Mouse (Mus musculus): ENCODE data around the gene Tom1l2.

The Tom1l2 gene

DNA sequence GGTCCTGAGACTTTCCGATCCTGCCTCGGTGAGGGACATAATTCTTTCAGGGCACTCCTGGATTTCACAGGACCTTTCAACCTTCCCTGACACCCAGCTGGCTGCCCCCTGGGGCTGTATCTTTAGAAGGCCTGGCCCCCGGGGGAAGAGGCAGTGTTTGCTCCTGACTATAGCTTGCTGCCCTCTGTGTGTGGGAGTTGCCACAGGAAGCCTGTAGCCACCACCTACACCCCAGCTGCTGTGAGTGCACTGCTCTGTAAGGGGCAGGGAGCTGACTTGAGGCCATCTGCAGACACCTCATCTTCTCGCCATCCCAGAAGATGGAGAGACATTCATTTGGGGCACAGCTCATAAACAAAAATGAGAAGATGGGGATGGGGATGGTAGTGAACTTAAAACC is 120.8 kb downstream of the Tom1l2 start:
- DNase-seq (ENCODE audit: low spot score) = no peak

DNA sequence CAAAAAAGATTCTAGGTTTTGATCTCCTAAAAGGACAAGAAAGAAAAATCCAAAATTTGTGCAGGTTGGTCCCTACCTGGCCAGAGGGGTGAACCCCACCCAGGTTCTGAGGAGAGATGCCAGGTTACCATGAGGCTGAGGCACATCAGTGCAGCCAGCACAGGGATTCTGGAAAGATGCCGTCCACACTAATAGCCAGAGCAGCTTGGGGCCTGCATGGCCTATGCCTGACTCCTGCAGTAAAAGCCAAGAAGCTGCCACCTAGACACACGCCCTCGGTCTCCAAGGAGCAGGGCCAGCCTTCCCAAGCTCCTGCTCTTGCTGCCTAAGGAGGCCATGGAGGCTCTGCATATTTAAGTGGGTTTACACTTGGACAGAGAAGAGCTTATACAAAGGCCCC is 121.4 kb downstream of the Tom1l2 start:
- DNase-seq (ENCODE audit: low spot score) = no peak

DNA sequence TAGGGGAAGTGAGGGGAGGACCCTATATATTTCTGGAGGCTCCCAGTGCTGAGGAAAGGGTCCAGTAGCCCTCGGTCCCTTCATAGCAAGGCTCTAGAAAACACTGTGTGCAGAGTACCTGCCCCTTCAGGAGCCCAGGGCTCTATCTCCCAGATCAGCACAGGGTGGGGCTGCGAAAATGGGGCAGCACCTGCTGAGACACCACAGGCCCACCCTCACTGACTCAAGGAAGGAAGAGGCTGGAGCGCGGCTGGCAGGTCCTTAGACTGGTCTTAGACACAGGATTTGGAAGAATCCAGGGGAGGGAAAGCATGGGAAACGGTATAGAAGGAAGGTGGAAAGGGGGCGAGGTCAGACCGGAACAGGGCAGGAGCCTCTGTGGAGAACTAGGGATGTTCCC is 122.2 kb downstream of the Tom1l2 start:
- no peak for DNase-seq (ENCODE audit: low spot score)

DNA sequence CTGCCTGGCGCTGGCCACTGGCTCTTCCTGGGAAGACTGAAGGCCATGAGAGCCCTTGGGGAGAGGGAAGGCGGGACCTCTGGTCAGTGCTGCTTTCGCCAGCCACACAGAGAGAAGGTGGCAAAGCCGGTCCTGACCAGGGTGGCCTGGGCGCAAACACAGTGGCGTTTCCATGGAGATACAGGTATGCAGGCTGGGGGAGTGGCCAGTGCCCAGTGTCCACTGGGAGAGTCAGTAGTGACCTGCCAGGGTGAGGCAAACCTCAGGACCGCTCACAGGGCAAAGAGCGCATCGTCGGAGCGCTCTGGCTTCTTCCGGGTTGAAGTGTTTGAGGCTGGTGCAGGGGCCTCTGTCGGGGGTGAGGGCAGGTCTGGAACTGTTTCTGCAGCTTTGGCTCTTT is 122.9 kb downstream of the Tom1l2 start:
- DNase-seq (ENCODE audit: low spot score) = no peak

DNA sequence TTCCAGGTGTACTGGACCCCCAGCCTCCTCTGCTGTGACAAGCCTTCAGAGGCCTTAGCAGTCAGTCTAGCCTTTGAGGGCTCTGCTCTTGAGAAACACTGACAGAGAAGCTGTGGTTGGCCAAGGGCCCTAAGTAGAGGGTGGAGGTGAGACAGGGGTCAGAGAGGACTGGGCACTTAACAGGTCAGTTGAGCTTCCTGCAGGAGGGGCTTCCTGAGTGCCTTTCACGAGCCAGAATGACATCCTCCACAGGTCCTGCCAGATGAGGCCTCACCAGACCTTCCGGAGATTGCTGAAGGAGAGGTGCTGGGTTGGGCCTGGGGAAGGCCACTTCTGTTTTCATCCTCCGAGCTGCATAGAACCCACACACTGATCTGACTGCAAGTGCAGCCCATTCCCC is 124.2 kb downstream of the Tom1l2 start:
- DNase-seq (ENCODE audit: low spot score) = no peak

DNA sequence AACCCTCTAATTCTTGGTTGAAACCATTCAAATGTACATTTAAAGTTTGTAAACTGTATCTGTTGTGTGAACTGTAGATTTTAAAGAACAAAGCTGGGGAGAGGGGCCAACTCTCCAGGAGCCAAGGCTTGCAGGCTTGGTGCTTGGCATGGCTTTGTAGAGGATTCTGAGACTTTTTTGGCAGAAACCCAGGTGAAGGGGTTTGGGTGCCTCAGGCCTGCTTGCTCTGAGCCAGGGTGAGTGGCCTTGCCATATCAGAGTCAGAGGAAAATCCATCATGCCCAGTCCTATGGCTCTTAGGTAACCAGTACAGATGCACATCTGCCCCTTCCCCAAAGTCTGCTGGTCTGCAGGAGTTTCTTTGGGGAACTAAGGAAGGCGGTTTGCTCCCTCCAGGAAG is 126.8 kb downstream of the Tom1l2 start:
- DNase-seq (ENCODE audit: low spot score) = no peak

DNA sequence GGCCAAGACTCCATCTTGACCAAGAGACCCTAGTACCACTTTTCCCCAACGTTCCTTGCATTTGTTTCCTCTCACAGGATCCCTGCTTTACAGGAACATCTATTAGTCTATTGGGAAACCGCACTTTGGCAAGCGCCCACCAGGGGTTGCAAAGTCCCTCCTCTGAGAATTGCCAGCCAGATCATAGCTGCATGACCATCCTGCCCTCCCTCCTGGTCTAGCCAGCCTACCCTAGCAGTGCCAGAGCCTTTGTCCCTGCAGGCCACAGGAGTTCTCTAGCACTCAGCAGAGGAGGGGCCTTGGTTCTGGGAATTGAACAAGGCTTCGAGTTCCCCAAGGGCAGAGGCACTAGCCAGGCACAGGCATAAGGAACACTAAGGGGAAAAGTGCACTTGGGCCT is 128.0 kb downstream of the Tom1l2 start:
- DNase-seq (ENCODE audit: low spot score) = no peak

DNA sequence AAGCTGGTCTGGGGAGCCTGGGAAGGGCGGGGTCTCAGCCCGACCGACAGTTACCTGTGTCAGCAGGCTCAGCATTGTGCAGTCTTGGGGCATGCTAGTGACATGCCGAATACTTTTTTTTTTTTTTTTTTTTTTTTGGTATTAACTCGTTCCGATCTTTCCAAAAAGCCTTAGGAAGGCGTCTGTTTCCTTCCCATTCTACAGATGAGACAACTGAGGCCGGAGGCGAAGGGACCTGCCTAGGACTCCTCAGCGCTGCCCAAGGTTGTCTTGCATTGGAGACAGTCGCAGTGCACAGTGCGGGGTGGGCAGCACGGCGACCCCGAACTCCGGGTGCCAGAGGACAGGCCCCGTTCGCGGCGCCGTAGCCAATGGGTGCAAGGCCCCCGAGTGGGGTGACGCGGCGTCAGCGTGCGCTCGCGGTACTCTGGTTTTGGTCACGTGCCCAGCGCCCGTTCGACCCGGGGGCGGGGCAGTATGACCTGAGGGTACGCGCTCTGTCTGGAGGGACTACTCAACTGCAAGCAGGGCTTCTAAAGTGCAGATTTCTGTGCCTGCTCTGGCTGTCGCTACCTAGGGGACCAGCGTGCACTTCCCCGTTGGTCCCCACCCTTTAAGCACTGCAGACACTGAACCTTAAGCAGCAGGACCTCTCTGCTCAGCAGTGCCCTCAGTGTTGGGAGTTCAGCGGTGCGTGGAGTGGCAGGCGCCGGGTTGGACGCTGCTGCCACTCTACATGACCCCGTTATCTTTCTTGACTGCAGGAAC is 130.1 kb downstream of the Tom1l2 start, which contains the start of gene Srebf1:
Gene Srebf1, minus strand, starts transcription at position 113 of the 768 bp plus-strand sequence.
- peak; percentile 74 for DNase-seq (ENCODE audit: low spot score)

DNA sequence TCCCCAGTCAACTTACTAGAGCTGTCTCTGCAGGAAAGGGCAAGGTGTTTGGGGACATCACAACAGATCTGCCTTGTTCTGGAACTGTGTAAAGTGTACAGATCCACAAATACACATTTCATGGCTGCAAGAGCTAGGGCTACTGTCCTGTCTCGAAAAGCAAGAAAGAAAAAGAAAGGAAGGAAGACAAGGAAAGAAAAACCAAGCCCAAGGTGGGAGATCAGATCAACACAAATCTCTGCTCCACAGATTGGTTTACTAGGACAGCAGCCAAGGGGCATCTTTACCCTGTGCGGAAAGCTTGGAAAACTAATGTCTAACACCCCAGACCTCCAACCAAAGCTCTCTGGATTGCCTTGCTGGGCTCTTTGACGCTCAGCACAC is 130.6 kb downstream of the Tom1l2 start:
- no peak for DNase-seq (ENCODE audit: low spot score)

DNA sequence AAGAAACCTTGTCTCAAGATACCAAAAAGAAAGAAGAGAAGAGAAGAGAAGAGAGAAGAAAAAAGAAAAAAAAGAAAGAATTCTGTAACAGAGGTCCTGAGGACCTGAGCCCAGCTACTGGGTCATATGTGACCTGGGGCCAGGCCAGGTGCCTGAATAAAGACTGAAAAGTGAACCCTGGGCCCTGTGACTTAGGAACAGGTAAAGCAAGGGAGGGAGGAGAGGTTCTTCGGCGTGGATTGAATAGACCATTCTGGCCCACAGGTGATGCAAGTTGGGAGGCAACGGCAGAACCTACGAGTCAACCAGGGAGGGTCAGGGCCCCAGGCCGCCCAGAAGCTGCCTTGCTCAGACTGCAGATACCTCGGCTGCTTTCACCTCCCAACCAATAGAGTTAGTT is 131.3 kb downstream of the Tom1l2 start:
- no peak for DNase-seq (ENCODE audit: low spot score)

DNA sequence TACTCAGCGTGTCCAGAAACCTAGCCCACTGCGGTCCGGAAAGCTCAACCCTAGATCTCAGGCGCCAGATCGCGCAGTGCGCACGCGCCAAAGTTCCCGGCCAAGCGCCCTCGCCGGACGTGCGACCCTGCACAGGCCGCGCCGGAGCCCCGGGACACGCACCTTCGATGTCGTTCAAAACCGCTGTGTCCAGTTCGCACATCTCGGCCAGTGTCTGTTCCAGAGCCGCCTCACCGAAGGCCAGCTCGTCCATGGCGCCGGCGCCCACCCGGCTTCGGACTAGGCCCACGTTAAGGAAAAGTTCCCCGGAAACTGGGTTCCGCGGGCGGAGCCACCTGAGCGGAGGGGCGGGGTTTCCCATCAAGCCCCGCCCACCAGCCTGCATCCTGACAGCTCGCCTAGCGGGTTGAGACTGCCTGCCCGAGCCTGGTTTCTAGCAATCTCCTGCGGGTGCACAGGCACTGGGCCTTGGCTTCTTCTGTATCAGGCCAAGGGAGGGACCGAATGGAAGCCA is 132.4 kb downstream of the Tom1l2 start:
- DNase-seq (ENCODE audit: low spot score) = peak; percentile 80

DNA sequence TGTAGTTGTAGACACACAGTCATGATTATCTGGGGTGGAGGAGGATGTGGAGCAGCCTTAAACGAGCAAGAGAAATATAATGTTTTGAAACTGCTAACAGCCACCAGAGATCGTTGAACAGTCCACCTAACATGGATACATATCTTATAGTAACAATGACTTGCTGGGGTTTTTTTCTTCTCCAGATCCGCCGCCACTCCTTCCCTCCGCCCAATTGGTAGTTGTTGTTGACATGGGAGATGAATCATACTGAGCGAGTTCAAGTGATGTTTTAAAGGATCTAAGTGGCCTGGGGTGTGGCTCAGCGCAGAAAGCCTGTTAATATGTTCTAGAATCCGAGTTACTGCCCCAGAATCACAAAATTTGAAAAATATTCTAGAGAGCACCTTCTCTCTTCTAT is 133.1 kb downstream of the Tom1l2 start:
- DNase-seq (ENCODE audit: low spot score) = no peak

DNA sequence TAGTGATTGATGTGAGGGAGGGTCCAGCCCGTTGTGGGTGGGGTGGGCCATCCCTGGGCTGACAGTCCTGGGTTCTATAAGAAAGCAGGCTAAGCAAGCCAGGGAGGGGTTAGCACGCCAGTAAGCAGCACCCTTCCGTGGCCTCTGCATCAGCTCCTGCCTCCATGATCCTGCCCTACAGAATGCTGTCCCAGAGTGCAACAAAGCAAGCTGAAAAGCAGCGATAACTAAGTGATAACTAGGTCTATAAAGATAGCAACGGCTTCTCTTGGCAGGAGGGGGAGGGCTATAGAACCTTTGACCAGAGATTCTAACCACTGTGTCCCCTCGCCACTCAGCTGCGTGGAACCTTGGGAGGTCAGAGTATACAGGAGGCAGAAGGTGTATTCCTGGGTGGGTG is 135.2 kb downstream of the Tom1l2 start:
- no peak for DNase-seq (ENCODE audit: low spot score)

DNA sequence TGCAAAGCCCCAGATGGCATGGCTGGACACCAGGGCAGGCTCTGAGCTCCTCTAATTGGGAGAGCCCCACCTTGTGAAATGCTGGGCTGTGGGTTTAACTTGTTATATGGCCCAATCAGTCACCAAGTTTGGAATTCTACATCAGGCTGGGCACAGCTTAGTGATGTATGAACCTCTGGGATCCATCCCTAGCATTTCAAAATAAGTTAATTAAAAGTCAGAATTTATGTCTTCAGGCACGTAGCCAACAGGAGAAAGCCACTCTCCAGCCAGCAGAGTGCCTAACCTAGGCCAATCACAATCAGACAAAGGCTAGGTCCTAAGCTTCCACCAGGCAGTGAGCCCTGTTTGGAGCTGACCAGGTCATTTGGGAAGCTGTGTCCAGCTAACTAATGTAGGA is 136.0 kb downstream of the Tom1l2 start:
- no peak for DNase-seq (ENCODE audit: low spot score)

DNA sequence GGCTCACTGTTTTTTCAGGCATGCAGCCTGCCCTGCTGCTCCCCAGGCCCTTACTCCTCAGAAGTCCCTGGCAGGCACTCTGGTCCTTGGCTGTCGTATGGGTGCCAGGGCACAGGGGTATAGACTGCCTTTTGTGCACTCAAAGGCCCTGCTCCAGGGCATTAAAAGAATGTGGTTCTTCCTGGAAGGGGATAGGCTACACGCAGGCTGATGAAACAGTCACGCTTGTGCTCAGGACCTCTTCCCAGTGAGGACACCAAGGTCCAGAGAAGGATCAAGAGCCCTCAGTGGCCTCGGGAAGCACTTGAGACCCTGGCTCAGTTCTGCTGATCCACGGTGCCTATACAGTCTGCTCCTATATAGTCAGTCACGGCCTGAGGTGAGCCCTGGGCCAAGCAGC is 139.4 kb downstream of the Tom1l2 start:
- DNase-seq (ENCODE audit: low spot score) = no peak

DNA sequence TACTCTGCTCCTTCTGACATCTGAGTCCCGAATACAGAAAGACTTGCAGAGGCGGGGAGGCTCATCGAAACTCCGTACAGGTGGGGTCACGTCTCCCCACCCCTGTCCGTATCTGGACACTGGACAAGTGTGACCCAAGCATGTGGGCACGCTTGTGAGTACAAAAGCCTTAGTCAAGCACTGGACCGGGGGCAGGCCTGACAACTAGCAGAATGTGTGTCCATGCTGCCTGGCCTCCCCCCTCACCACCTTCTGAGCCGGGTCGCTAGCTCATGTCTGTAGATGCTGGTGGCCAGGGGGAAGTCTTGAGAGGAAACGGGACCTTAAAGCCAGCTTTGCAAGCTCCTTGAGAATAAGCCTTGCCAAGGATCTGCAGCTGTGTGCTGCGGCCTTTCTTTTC is 140.9 kb downstream of the Tom1l2 start:
- no peak for DNase-seq (ENCODE audit: low spot score)

DNA sequence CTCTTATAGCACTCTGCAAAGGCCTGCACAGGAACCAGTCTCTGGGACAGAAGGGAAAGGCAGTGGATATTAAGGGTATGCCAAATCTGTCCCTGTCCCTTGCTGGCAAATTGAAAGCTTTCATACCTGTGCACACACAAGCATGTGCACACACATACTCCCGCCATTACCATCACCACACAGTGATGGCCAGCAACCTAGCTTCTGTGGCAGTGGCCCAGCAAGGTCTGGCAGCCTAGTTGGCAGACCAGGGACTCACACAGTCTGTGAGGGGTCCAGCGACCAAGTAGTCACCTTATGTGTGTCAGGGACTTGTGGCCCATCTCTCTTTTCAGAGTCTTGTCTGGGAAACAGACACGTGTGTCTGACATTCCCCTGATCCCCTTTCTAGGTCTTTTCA is 141.6 kb downstream of the Tom1l2 start:
- DNase-seq (ENCODE audit: low spot score) = no peak

DNA sequence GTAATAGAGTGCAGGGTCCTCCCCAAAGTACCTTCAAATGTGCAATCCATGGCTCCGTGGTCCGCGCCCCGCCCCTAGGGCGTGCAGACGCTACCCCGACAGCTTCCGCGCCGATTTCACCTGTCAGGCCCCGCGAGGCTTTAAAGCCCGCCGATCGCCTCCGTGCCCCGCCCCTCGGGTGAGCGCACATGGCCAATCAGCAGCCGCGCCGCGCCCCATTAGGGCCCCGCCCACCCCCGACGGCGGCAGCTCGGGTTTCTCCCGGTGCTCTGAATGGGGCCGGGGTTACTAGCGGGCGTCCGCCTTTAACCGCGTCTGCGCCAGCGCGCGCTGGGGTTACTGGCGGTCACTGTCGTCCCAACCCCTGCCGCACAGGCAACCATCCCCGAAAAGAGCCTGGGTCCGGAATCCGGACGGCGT is 142.4 kb downstream of the Tom1l2 start:
- DNase-seq (ENCODE audit: low spot score) = peak; percentile 90

DNA sequence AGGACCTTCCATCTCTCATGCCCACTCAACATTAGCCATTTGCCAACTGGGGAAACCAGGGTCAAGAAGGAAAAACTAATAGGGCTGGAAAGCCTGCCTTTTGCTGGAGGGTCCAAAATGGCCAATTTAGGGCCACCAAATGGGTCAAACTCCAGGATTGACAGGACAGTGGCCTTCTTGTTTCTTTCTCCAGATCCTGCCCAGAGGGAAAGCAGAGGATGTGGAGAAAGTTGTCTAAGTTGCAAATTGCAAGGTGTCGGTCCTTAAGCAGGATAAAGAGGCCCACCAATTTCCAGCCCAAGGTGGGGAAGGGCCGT is 142.8 kb downstream of the Tom1l2 start:
- no peak for DNase-seq (ENCODE audit: low spot score)

DNA sequence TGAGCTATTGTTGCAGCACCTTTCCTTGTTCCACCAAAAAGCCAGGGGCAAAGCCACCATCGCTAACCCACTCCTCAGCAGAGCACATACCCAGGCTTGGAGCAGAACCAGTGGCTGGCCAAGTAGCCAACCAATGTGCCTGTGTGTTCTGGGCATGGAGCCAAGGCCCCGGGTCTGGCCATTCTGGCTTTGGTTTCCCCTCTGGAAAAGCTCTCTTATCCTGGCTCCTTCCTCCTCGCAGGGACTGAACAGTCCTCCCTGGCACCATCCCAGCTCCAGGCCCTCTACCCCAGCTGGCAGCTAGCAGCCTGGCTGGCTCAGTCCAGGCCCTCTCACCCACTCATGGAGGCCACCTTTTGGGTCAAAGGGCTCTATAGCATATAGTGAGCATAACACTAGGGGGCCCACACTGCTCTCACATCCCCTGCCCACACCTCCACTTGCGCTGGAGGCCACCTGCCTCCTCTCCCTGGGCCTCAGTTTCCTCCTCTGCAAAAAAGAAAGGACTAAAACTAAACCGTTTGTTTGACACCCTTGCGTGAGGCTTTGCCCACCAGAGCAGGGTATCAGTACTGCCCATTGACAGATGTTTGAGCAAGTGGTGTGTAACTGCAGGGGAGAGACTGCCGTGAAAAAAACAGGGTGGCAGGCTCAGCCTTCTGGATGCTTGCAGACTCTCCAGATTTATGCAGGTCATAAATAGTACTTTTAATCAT is 143.3 kb downstream of the Tom1l2 start:
- peak; percentile 70 for DNase-seq (ENCODE audit: low spot score)

DNA sequence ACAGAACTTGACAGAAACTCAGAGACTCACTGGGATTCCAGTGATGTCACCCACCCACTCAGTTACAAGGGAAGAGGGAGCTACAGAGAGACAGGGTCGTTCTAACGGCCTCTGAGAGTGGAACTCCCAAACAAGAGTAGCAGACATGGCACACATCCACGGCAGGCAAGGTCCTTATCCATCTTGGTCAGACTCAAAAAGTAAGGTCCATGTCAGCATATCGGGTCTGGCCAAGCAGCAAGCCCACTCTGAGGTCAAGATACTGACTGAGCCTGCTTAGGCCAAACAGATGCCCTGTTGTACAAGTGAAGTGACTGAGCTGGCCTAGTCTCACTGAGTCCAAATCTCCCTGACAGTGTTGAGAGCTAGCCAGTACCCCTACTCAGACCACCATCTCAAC is 144.0 kb downstream of the Tom1l2 start:
- DNase-seq (ENCODE audit: low spot score) = no peak

DNA sequence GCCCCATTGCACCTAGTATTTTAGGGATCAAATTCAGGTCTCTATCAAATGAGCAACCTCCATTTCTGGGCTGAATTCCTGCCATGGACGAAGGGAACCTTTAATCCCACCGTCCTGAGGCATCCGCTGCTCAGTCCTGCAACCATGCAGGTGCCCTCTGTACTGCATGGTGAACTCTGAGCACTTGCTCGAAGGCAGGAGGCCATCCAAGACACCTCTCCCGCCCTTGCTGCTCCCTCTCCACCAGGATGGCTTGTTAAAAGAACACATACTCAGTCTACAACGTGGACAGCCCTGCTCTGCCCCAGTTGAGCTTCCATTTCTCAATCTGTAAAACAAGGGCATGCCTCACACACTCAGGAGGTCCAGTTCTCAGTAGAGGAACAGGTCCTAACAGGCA is 144.5 kb downstream of the Tom1l2 start:
- DNase-seq (ENCODE audit: low spot score) = no peak

DNA sequence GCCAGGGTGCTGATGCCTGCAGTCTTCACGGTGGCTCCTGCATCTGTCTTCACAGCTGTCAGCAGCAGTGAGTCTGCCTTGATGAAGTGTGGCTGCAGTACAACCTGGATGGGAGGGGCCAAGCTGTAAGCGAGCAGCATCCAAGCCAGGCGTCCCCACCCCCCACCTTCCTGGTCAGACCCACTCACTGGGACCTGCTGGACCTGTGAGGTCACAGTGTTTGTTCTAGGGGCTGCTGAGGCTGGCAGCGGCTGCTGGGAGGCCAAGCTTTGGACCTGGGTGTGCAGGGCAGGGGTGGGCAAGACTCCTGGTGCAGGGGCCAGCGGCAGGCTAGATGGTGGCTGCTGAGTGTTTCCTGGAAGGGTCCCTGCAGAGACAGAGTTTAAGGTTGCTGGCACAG is 146.5 kb downstream of the Tom1l2 start:
- DNase-seq (ENCODE audit: low spot score) = no peak

DNA sequence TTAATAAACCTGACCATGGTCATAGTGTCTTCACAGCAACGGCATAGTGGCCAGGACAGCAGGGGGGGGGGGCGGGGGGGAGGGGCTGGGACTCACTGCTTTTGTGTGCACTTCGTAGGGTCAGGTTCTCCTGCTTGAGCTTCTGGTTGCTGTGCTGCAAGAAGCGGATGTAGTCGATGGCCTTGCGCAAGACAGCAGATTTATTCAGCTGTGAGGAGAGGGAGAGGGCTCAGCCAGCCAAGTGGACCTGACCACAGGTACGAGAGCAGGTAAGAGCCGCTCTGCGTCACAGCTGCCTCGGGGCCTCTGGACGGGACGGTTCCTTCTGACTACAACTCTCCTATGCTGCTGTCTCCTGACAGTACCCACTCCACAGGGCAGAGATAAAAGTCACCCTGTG is 147.7 kb downstream of the Tom1l2 start:
- DNase-seq (ENCODE audit: low spot score) = no peak
